Mouse (Mus musculus) cortical plate, adult 2 months (tissue): ENCODE results near the gene Wdr59.

ENCODE experiments used
- CTCF ChIP-seq: fragments of 200-500 bp; IDR thresholded peaks from 2 replicates; pipeline ENCODE4 v1.5.1; 2011; ENCODE audit warnings: mild to moderate bottlenecking, control low read depth, low read length; ENCODE audit not compliant: insufficient read depth; ENCODE audit errors: extremely low read depth
- POLR2A ChIP-seq: fragments of 200-500 bp; IDR thresholded peaks from 2 replicates; pipeline ENCODE4 v1.6.1; 2011; ENCODE audit warnings: mild to moderate bottlenecking, low read length, control low read depth; ENCODE audit not compliant: insufficient read depth; ENCODE audit errors: extremely low read depth

- TF ChIP-seq CTCF (no peak), POLR2A (no peak)
These were observed 41.2 kb upstream of the Wdr59 start for GRCm38 (mm10) chr8:111563075-111563474.
